Mouse (Mus musculus): ENCODE measurements around the gene Ppp1r12b.

DNA sequence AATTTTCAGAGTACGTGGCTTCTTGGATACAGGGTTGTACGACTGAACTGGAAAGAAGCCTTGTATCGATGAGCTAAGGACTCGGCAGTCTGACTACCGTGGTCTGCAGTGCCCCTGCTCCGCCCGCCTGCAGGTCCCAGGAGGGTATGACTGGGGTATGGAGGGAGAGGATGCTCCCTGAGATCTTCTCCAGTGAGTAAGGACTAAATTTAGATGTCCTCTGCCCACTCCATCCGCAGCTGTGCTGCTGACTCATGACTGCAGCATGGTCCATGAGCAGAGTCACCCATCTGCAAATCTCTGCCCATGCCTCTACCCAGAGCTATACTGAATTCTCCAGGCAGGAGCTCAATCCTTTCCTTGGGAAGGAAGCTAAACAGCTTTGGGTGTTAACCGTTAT is 46.3 kb downstream of the Ppp1r12b start:
- TF ChIP-seq POLR2A (IDR thresholded peaks at IDR 0.05; ENCODE audit: extremely low read depth, insufficient read depth, low read length) (no peak), CTCF (IDR thresholded peaks at IDR 0.05; ENCODE audit: low read depth, low read length) (no peak)

Data from liver, adult 2 months (tissue).